Mouse (Mus musculus): ENCODE results near the gene Txnrd2.
A peak's percentile ranks its signal among the peaks of the same experiment; 100 is the strongest.

The Txnrd2 gene

GRCm38 (mm10) chr16:18426215-18426791 lies at the start of gene Txnrd2:
Txnrd2 (plus strand) TSS chr16:18426384.
- peak; percentile 72 to 77 for DNase-seq (ENCODE audit: low spot score in 2 of 2)

- DNase-seq (ENCODE audit: low spot score in 2 of 2), result no peak
Measured at GRCm38 (mm10) chr16:18377203-18377602, 49.0 kb upstream of the Txnrd2 start.

GRCm38 (mm10) chr16:18378489-18378888 lies 47.7 kb upstream of the Txnrd2 start:
- no peak for DNase-seq (ENCODE audit: low spot score in 2 of 2)

- no peak for DNase-seq (ENCODE audit: low spot score in 2 of 2)
Measured at GRCm38 (mm10) chr16:18379338-18380001, 46.7 kb upstream of the Txnrd2 start.

GRCm38 (mm10) chr16:18380495-18381063 lies 45.6 kb upstream of the Txnrd2 start:
- DNase-seq (ENCODE audit: low spot score in 2 of 2), result no peak

GRCm38 (mm10) chr16:18381621-18382258 lies 44.4 kb upstream of the Txnrd2 start:
- DNase-seq (ENCODE audit: low spot score in 2 of 2), result no peak

- DNase-seq (ENCODE audit: low spot score in 2 of 2), result no peak
Measured at GRCm38 (mm10) chr16:18383045-18383726, 43.0 kb upstream of the Txnrd2 start.

- no peak for DNase-seq (ENCODE audit: low spot score in 2 of 2)
Measured at GRCm38 (mm10) chr16:18383756-18384155, 42.4 kb upstream of the Txnrd2 start.

GRCm38 (mm10) chr16:18384211-18384610 lies 42.0 kb upstream of the Txnrd2 start:
- no peak for DNase-seq (ENCODE audit: low spot score in 2 of 2)

- DNase-seq (ENCODE audit: low spot score in 2 of 2), result no peak
Measured at GRCm38 (mm10) chr16:18384659-18385058, 41.5 kb upstream of the Txnrd2 start.

- no peak for DNase-seq (ENCODE audit: low spot score in 2 of 2)
Measured at GRCm38 (mm10) chr16:18385411-18385810, 40.8 kb upstream of the Txnrd2 start.

- no peak for DNase-seq (ENCODE audit: low spot score in 2 of 2)
Measured at GRCm38 (mm10) chr16:18386451-18386850, 39.7 kb upstream of the Txnrd2 start.

GRCm38 (mm10) chr16:18386972-18387371 lies 39.2 kb upstream of the Txnrd2 start:
- no peak for DNase-seq (ENCODE audit: low spot score in 2 of 2)

- DNase-seq (ENCODE audit: low spot score in 2 of 2), result no peak
Measured at GRCm38 (mm10) chr16:18387704-18388582, 38.2 kb upstream of the Txnrd2 start.

GRCm38 (mm10) chr16:18388583-18389435 lies 37.4 kb upstream of the Txnrd2 start:
- no peak for DNase-seq (ENCODE audit: low spot score in 2 of 2)

- DNase-seq (ENCODE audit: low spot score in 2 of 2), result no peak
Measured at GRCm38 (mm10) chr16:18390399-18390798, 35.8 kb upstream of the Txnrd2 start.

GRCm38 (mm10) chr16:18391127-18391526 lies 35.1 kb upstream of the Txnrd2 start:
- DNase-seq (ENCODE audit: low spot score in 2 of 2), result no peak

- no peak for DNase-seq (ENCODE audit: low spot score in 2 of 2)
Measured at GRCm38 (mm10) chr16:18391728-18392127, 34.5 kb upstream of the Txnrd2 start.

GRCm38 (mm10) chr16:18392469-18393426 lies 33.4 kb upstream of the Txnrd2 start:
- DNase-seq (ENCODE audit: low spot score in 2 of 2), result peak in 1 of 2 experiments; percentile 59
